Mouse (Mus musculus) forebrain, postnatal 0 days (tissue): ENCODE measurements around the gene AU040320. TPM values are rescaled to one million over a fixed set of nuclear protein-coding genes. Genes with fewer than 3 reads are reported as not detected.

Experiments used
- ATAC-seq: fragments of 200-750 bp; cut with Nextera tagmentation; 2 replicates; pipeline ENCODE4 v1.8.0; 2017; ENCODE audit warnings: mild to moderate bottlenecking, moderate library complexity
- DNase-seq: peaks from one replicate; pipeline ENCODE4 v3.0.0-alpha.2; 2015
- H3K27ac ChIP-seq: fragments of 300-500 bp; sonication (generic); 2 replicates; pipeline ENCODE4 v1.5.1; 2014; ENCODE audit warnings: low read depth, mild to moderate bottlenecking, antibody characterized with exemption, low read length, moderate library complexity, mixed read lengths
- H3K27me3 ChIP-seq: fragments of 300-500 bp; sonication (generic); 2 replicates; pipeline ENCODE4 v1.6.1; 2014; ENCODE audit warnings: mild to moderate bottlenecking, low read length, mixed read lengths; ENCODE audit not compliant: insufficient read depth
- H3K36me3 ChIP-seq: fragments of 300-500 bp; sonication (generic); 2 replicates; pipeline ENCODE4 v1.6.1; 2014; ENCODE audit warnings: mild to moderate bottlenecking, moderate library complexity; ENCODE audit not compliant: insufficient read depth
- H3K4me1 ChIP-seq: fragments of 300-500 bp; sonication (generic); 2 replicates; pipeline ENCODE4 v1.6.1; 2014; ENCODE audit warnings: antibody characterized with exemption; ENCODE audit not compliant: insufficient read depth
- H3K4me2 ChIP-seq: fragments of 300-500 bp; sonication (generic); 2 replicates; pipeline ENCODE4 v1.6.1; 2014; ENCODE audit warnings: low read depth, mild to moderate bottlenecking, moderate library complexity
- H3K4me3 ChIP-seq: fragments of 300-500 bp; sonication (generic); 2 replicates; pipeline ENCODE4 v1.5.1; 2014; ENCODE audit warnings: low read depth, low read length, mixed read lengths
- H3K9ac ChIP-seq: fragments of 300-500 bp; sonication (generic); 2 replicates; pipeline ENCODE4 v1.6.1; 2014; ENCODE audit warnings: mild to moderate bottlenecking
- H3K9me3 ChIP-seq: fragments of 300-500 bp; sonication (generic); 2 replicates; pipeline ENCODE4 v1.6.1; 2016; ENCODE audit warnings: low read length
- CTCF ChIP-seq: sonication (generic); IDR thresholded peaks from 2 replicates; pipeline ENCODE4 v1.5.1; 2016; ENCODE audit warnings: antibody characterized with exemption, control low read depth, low read depth
- WGBS: fragments of 180-500 bp; shearing (Covaris S2); extraction: QIAGEN DNeasy Blood & Tissue Kit; methylation state at CpG from one replicate; pipeline ENCODE4 v1.1.7; 2014; 5-methylcytosine and 5-hydroxymethylcytosine counted together
- polyA plus RNA-seq: library from polyadenylated mRNA; unstranded; fragments of >200 nt; fragmentation: Nextera tagmentation; extraction: Ambion mirVana; gene quantifications from 2 replicates; pipeline ENCODE4 v1.2.1, GENCODE M21; 2015
- total RNA-seq: library from RNA; depleted of rRNA; stranded (reverse); fragments of >200 nt; gene quantifications from 2 replicates; pipeline ENCODE4 v1.2.3, GENCODE M21; 2014

The AU040320 gene
- total and polyA plus RNA-seq, 2 experiments from 2014 or later, result 33.5 to 35.7 TPM

DNA sequence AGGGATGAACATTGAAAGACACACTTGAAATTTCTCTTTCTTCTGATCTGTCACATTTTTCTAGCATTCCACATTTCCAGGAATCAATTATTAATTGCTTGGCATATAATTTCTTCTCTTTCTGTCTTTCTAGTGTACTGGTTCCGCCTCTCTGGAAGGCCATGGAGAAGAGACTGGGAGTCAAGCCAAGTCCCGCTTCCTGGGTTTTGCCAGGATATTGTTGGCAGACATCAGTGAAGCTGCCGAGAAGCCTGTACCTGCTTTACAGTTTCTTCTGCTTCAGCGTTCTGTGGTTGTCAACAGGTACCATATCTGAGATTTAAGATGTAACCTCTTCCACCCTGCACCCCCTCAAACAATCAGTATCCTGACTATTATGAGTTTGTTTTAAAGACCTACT lies 3.4 kb downstream of the AU040320 start:
- no peak for DNase-seq

DNA sequence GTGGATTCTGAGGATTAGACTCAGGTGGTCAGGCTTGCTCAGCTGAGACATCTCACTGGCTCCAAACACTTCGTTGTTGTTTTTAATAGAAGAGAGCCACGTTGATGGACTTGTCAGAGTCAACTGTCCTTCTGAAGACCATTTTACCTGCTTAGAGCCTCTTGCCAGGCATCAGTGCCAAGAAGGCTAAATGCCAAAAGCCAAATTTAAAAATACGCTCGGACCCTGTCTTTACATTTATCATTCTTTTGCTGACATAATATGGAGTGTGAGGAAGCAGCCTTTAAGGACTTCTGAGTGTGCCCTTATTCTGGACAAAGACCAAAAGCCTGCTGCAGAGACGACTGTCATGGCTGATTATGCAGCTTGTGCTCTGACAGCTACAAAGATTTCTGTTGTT lies 5.0 kb downstream of the AU040320 start:
- Histone ChIP-seq H3K36me3 (peaks cover 16% of the 10 kb centered on the region), H3K27me3 (no peaks in the 10 kb centered on the region), H3K4me3 (no peak overlapping the region), H3K4me2 (no peak overlapping the region), H3K4me1 (0 out of 2 replicates have a peak, but pooled peaks cover 6% of the 10 kb centered on the region), H3K9ac (no peak overlapping the region), H3K27ac (no peak overlapping the region), H3K9me3 (no peaks in the 10 kb centered on the region)
- DNase-seq (no peak), ATAC-seq (no peak)
- TF ChIP-seq CTCF, result no peak
- 71% methylated on average over 5 of the region's 5 CpGs for WGBS

More for the DNA sequence above, 3.4 kb downstream of the AU040320 start:
- no peaks in the 10 kb centered on the region for H3K27me3 ChIP-seq
- no peaks in the 10 kb centered on the region for H3K9me3 ChIP-seq
- H3K9ac ChIP-seq, result no peak overlapping the region
- TF ChIP-seq CTCF, result no peak
- H3K4me3 ChIP-seq, result no peak overlapping the region
- H3K36me3 ChIP-seq, result peaks cover 9% of the 10 kb centered on the region; the same call in 1 of the 2 replicates
- no peak overlapping the region for H3K27ac ChIP-seq
- 38% methylated on average over 4 of the region's 4 CpGs for WGBS
- H3K4me2 ChIP-seq, result no peak overlapping the region
- ATAC-seq, result no peak
- H3K4me1 ChIP-seq, result peaks cover 8% of the 10 kb centered on the region; the same call in 1 of the 2 replicates

- Histone ChIP-seq H3K9me3 (no peaks in the 10 kb centered on the region), H3K4me2 (no peak overlapping the region), H3K27ac (no peak overlapping the region), H3K4me1 (0 out of 2 replicates have a peak, but pooled peaks cover 6% of the 10 kb centered on the region), H3K27me3 (no peaks in the 10 kb centered on the region), H3K9ac (no peak overlapping the region), H3K4me3 (no peak overlapping the region), H3K36me3 (peaks cover 18% of the 10 kb centered on the region)
- WGBS, result 94% methylated on average over 2 of the region's 2 CpGs
- DNase-seq, result no peak
- TF ChIP-seq CTCF, result no peak
- no peak for ATAC-seq
Observed at GRCm38 (mm10) chr4:126759435-126759834, 6.1 kb downstream of the AU040320 start.

DNA sequence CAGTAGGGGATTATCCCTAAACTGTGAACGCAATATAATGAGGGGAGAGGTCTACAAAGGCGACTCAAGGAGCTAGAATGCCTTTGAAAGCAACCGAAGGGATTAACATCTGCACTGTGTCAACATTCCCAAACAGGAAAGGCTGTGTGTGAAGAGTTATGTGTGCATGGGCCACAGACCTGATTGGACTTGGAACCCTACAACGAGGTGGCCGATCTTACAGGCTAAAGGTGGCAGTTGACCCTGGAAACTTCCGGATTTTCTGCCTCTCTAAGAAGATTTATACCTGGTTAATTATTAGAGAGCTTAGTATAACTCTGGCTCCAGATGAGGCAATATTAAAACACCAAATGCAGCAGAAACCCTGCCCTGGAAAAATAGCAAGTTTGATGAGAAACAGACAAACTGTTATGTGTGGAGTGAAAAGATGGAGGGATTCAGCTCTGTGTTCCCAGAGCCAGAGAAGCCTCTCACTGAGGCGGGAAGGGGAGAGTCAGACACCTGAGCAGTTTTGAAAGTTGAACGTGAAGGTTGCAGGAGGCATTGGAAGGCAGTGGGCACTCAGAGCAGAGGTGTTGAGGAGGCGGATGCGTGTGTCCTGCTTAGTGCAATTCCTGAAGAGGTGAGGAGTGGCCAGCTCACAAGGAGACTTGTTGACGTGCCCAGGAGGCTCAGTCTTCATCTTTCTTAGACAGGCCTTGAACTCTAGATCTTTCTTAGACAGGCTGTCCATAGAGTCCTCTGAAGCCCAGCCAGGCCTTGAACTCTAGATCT lies 9.4 kb downstream of the AU040320 start:
- ATAC-seq, result no peak
- Histone ChIP-seq H3K4me3 (no peak overlapping the region), H3K27ac (no peak overlapping the region), H3K9ac (no peak overlapping the region), H3K9me3 (no peaks in the 10 kb centered on the region), H3K4me1 (no peaks in the 10 kb centered on the region), H3K36me3 (peaks cover 19% of the 10 kb centered on the region), H3K27me3 (no peaks in the 10 kb centered on the region), H3K4me2 (no peak overlapping the region)
- no peak for TF ChIP-seq CTCF
- WGBS, result 48% methylated on average over 11 of the region's 11 CpGs
- DNase-seq, result no peak

GRCm38 (mm10) chr4:126763483-126763882 lies 10.1 kb downstream of the AU040320 start:
- ATAC-seq, result no peak
- Histone ChIP-seq H3K4me1 (no peaks in the 10 kb centered on the region), H3K27me3 (no peaks in the 10 kb centered on the region), H3K36me3 (peaks cover 22% of the 10 kb centered on the region), H3K9me3 (no peaks in the 10 kb centered on the region), H3K27ac (no peak overlapping the region), H3K9ac (no peak overlapping the region), H3K4me3 (no peak overlapping the region), H3K4me2 (no peak overlapping the region)
- no peak for DNase-seq
- TF ChIP-seq CTCF, result no peak
- 90% methylated on average over 2 of the region's 2 CpGs for WGBS

- WGBS, result 89% methylated on average over 9 of the region's 9 CpGs
- no peaks in the 10 kb centered on the region for H3K27me3 ChIP-seq
- no peak for DNase-seq
- TF ChIP-seq CTCF, result no peak
- no peaks in the 10 kb centered on the region for H3K4me1 ChIP-seq
- H3K9me3 ChIP-seq, result no peaks in the 10 kb centered on the region
- no peak overlapping the region for H3K9ac ChIP-seq
- H3K36me3 ChIP-seq, result peaks cover 11% of the 10 kb centered on the region
- H3K27ac ChIP-seq, result no peak overlapping the region
- no peak overlapping the region for H3K4me3 ChIP-seq
- H3K4me2 ChIP-seq, result no peak overlapping the region
- ATAC-seq, result no peak
Observed at GRCm38 (mm10) chr4:126769800-126770563, 16.6 kb downstream of the AU040320 start.

DNA sequence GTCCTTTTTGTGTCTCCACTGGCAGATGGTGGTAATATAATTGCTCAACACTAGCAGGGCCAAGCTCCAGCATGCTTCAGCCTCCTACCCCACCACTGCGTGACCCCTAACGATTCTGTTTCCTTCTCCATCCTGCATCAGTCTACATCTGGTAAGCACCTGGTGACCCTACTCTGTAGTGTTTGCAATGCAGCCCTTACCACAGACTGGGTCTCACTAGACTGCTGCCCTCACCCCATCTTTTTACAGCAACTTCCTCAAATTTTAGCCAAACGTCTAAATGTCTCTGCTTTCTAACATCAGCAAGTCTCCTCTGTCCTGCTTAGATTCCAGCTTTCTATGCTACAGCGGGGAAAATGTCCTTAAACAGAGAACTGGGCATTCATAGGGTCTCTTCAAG lies 17.5 kb downstream of the AU040320 start:
- Histone ChIP-seq H3K27ac (no peak overlapping the region), H3K4me1 (no peaks in the 10 kb centered on the region), H3K9me3 (no peaks in the 10 kb centered on the region), H3K36me3 (peaks cover 11% of the 10 kb centered on the region), H3K9ac (no peak overlapping the region), H3K4me3 (no peak overlapping the region), H3K27me3 (no peaks in the 10 kb centered on the region), H3K4me2 (no peak overlapping the region)
- ATAC-seq, result no peak
- no peak for DNase-seq
- WGBS, result 94% methylated on average over 4 of the region's 4 CpGs
- TF ChIP-seq CTCF, result no peak
